Mouse (Mus musculus) urinary bladder, postnatal 4 days (tissue): Measurements from ENCODE around the gene Vgll4.
A peak's percentile ranks its signal among the peaks of the same experiment; 100 is the strongest.

Experiments used
- DNase-seq, 2 experiments: peaks; one replicate each; pipeline ENCODE4 v3.0.0; 2021 to 2022; ENCODE audit warnings: low spot score in 2 of 2

Gene Vgll4

GRCm38 (mm10) chr6:114974331-114974730 is 4.5 kb upstream of the Vgll4 start:
- no peak for DNase-seq

GRCm38 (mm10) chr6:114972988-114973387 is 3.2 kb upstream of the Vgll4 start:
- no peak for DNase-seq

- DNase-seq, result no peak
Observed at GRCm38 (mm10) chr6:114970895-114971294, 1.1 kb upstream of the Vgll4 start.

- no peak for DNase-seq
Observed at GRCm38 (mm10) chr6:114970386-114970785, 592 bp upstream of the Vgll4 start.

- peak; percentile 85 to 86 for DNase-seq
Observed at GRCm38 (mm10) chr6:114968361-114969212, 1.2 kb downstream of the Vgll4 start.

DNA sequence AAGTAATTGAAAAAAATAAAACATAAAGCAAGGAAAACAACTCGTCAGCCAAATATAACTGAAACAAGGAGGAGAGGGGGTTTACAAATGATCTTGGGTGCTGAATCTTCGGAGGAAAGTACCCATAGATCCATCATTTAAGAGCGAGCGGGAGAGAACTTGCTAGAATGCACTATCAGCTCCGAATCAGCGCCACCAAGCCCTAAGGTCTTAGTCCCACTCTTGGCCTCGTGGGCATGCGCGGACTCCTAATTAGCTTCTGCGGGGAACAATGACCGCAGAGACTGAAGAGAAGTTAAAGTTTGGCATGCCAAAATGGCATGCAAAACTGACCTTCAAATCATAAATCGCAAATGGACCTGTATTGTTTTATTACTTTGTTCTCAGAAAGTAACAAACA is 2.2 kb downstream of the Vgll4 start:
- DNase-seq, result no peak

DNA sequence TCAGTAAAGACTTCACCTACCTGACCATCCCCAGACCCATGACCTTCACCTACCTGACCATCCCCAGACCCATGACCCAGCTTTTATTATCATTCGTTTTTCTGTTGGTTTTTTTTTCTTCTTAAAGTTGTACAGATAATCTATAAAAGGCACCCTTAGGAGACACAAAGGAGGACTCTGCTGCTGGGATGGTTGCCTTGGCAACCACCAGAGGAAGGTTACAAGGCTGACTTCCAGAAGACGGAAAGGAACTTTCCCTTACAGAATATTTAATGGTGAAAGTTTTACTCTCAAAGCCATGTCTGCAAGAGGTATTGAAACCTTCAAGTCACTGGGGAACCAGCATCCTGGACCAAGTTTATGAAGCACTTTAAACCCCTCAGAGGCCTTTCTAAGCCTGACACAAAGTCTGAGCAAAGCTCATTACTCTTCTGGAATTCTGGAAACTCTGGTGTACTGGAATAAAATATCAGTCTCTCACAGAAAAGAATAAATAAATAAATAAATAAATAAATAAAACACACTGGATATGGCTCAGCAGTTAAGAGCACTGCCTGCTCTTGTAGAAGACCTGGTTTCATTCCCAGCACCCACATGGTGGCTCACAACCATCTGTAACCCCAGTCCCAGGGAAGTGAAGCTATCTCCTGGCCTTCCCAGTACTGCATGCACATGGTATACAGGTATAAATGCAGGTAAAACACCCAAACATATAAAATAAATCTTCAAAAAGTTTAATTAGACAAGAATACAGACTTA is 3.2 kb downstream of the Vgll4 start:
- no peak for DNase-seq

DNA sequence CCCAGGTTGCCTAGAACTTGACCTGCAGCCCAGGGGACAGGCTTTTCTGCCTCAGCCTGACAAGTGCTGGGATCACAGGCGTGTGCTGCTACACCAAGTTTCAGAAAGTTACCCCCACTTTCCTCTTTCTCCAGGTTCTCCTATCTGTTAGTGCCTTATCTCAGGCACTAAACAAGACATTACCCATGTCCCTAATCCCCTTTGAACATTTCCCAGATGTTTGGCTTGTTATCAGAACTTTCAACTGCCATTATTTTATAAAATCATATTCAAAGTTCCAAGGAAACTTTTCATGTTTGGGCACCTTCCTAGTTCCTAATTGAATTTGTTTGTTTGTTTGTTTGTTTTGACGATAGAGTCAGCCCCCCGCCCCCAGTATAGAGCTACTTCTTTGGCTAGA is 4.0 kb downstream of the Vgll4 start:
- DNase-seq, result no peak

- no peak for DNase-seq
Observed at GRCm38 (mm10) chr6:114965396-114965795, 4.4 kb downstream of the Vgll4 start.

DNA sequence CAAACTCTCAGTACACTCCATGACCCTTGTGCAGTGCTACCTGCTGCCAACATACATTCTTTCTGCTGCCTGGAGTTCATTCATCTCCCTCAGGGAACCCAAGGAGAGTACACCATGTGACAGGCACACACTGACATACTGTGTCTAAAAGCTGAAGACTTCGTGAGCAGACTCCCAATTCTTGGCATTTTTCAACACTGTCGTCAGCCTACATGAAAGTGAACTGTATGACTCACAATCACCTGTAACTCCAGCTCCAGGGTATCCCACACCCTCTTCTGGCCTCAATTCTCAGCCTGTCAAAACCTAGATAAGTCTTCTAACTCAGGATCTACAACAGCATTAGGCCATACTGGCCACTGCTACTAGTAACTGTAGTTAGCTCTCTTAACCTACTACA is 5.6 kb downstream of the Vgll4 start:
- no peak for DNase-seq

DNA sequence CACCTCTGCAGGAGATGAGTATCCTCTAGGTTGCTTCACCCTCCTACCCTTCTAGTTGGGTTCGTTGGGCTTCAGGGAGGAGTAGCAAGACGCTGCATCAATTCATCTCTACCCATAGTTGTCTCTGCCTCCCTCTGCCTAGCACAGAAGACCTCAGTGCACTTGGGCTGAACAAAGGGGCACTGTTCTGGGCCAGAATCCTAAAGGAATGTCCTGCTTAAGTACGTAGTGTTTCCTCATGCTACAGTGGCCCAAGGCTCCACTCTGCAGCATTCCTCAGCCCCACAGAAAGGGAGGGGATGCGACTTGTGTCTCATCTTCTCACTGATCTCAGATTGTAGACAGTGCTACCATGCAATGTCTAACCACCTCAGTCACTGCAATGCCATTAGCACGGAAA is 6.2 kb downstream of the Vgll4 start:
- no peak for DNase-seq

GRCm38 (mm10) chr6:114961276-114962068 is 8.3 kb downstream of the Vgll4 start:
- DNase-seq, result no peak

- no peak for DNase-seq
Observed at GRCm38 (mm10) chr6:114959012-114959398, 10.8 kb downstream of the Vgll4 start.

GRCm38 (mm10) chr6:114958249-114959011 is 11.4 kb downstream of the Vgll4 start:
- DNase-seq, result no peak

DNA sequence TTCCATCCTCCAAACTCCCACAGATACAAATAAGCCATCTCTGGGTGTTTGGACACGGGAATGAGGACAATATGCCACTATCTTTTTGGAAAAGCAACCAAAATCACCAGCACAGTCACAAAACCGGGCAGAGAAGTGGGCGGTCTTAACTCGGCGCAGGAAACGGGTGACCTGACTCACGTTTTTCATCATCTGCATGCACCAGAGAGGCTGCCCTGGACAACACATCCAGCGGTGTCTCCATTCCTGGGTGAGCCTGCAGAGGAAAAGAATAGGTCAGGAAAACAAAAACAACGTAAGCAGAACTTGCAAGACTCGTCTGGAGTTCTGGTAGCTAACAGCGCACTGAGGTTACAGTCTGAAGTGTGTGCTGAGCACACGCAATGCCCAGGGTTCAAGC is 12.0 kb downstream of the Vgll4 start:
- no peak for DNase-seq

DNA sequence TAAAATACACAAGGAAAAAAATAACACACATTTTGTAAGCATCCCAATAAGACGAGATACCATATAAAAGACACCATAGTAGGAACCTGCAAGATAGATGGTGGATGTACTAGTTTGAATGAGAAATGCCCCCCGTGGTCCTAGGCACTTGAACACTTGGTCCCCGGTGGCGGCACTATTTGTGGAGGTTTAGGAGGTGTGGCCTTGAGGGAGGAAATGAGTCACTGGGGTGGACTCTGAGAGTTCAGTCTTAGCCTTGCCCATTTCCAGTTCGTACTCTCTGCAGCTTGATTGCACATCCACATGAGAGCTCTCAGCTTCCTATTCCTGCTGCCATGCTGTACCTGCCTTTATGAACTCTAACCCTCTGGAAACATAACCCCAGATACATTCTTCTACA is 15.3 kb downstream of the Vgll4 start:
- DNase-seq, result no peak

DNA sequence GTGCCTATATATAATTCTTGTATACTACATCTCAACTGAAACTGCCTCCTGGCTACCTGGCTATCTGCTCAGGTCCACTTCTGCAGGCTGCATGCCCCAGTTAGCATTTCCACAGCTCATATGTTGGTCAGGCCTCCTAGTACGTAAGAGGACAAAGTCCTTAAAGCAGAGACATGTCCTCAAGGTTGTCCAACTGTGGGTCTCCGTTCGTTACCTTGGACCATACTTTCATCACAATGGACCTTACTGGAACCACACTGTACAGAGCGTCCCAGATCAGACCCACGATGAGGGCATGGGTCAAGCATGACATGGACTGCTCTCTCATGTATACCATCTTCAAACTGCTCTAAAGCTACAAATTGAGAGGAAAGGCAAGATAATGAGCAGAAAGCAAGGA is 16.2 kb downstream of the Vgll4 start:
- DNase-seq, result no peak

GRCm38 (mm10) chr6:114952356-114952755 is 17.4 kb downstream of the Vgll4 start:
- DNase-seq, result no peak

GRCm38 (mm10) chr6:114944456-114945438 is 25.0 kb downstream of the Vgll4 start:
- DNase-seq, result no peak

GRCm38 (mm10) chr6:114941201-114941849 is 28.5 kb downstream of the Vgll4 start:
- no peak for DNase-seq
